ENCODE assay signal across 7 mouse cellular contexts in the genomic region with DNA sequence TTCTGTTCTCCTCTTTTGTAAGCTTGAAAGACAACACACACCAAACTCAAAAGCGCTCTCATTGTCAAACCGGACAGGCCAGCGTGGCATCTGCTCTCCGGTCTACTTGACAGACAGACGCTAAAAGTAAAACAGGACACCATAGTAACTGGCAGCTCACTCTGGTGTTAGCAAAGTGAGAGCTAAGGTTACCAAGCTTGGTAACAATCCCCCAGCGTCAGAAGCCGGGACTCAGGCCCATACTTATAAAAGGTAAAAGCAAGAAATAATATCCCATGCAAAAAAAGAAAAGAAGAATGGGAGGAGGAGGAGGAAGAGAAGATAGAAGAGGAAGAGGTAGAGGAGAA. TPM values are rescaled to one million over a fixed set of nuclear protein-coding genes. Genes with fewer than 3 reads are reported as not detected.
DNase-seq lines count a peak whose midpoint lies in the region; ATAC-seq and TF ChIP-seq lines count a peak whose summit lies in the region.

No protein-coding gene starts in this region.

- no peak for TF ChIP-seq CTCF in spleen, adult 2 months (IDR thresholded peaks at IDR 0.05; ENCODE audit: extremely low read depth, insufficient read depth, insufficient read length, insufficient replicate concordance)
- no peak for TF ChIP-seq CTCF in liver, postnatal 0 days (IDR thresholded peaks at IDR 0.05; ENCODE audit: low read depth)

- TF ChIP-seq EP300 in liver, postnatal 0 days (IDR thresholded peaks at IDR 0.05; ENCODE audit: low read depth) = no peak

- peak overlapping the region; percentile 58; the same call in 1 of the 2 replicates for H3K27ac ChIP-seq in spleen, adult 2 months (ENCODE audit: insufficient read depth, low read length)
- H3K27ac ChIP-seq in liver, postnatal 0 days (ENCODE audit: low read depth) = peak overlapping the region; percentile 35

- TF ChIP-seq POLR2A in spleen, adult 2 months (IDR thresholded peaks at IDR 0.05; ENCODE audit: low read depth, low read length) = no peak

- 15% methylated on average over 7 of the region's 7 CpGs for WGBS in spleen, adult 2 months
- WGBS in liver, postnatal 0 days (ENCODE audit: insufficient replicate concordance) = 4% methylated on average over 7 of the region's 7 CpGs

- H3K9ac ChIP-seq in liver, postnatal 0 days (replicated peaks) = no peak overlapping the region

- no peaks in the 10 kb centered on the region for H3K27me3 ChIP-seq in spleen, adult 2 months (ENCODE audit: control insufficient read depth, insufficient read depth, low read length)
- H3K27me3 ChIP-seq in liver, postnatal 0 days (ENCODE audit: insufficient read depth, low read length) = no peaks in the 10 kb centered on the region

- H3K4me3 ChIP-seq in spleen, adult 2 months (ENCODE audit: extremely low read depth, insufficient read depth, insufficient read length) = peak overlapping the region; percentile 14; the same call in 1 of the 2 replicates
- peak overlapping the region; percentile 19 for H3K4me3 ChIP-seq in liver, postnatal 0 days (ENCODE audit: low read depth, low read length)

- DNase-seq in spleen, adult 2 months (ENCODE audit: low read depth in 1 of 2, low spot score in 2 of 2) = no peak
- DNase-seq in spleen, postnatal 36 days (ENCODE audit: low spot score in 2 of 2) = no peak
- no peak for DNase-seq in liver, postnatal 0 days
- DNase-seq in embryo, embryonic 10.5 days (ENCODE audit: low spot score) = no peak
- DNase-seq in cerebellum, postnatal 14 days = no peak

- peak overlapping the region; percentile 56 for H3K4me2 ChIP-seq in liver, postnatal 0 days (ENCODE audit: low read depth, low read length)

- peaks cover 10% of the 10 kb centered on the region for H3K4me1 ChIP-seq in spleen, adult 2 months (ENCODE audit: control insufficient read depth, insufficient read depth, insufficient read length)
- peaks cover 4% of the 10 kb centered on the region for H3K4me1 ChIP-seq in liver, postnatal 0 days (ENCODE audit: insufficient read depth)

- H3K36me3 ChIP-seq in spleen, adult 2 months (ENCODE audit: control insufficient read depth, insufficient read depth, low read length) = no peaks in the 10 kb centered on the region
- H3K36me3 ChIP-seq in liver, postnatal 0 days (replicated peaks; ENCODE audit: insufficient read depth, low read length) = no peaks in the 10 kb centered on the region

- H3K9me3 ChIP-seq in liver, postnatal 0 days (ENCODE audit: low read length) = no peaks in the 10 kb centered on the region

- ATAC-seq in granulocyte monocyte progenitor cell, adult 5-6 weeks (replicated peaks; ENCODE audit: poor library complexity, severe bottlenecking) = peak; percentile 16; the same call in 1 of the 2 replicates
- no peak for ATAC-seq in liver, postnatal 0 days
- ATAC-seq in activated CD4-positive, CD25-positive, alpha-beta regulatory T cell, adult 4 months = no peak

RNA-seq across cellular contexts. Expression of a gene that starts 15.9 kb away (rescaled TPM):
- polyA plus RNA-seq in spleen, adult 2 months (2012; rRNA removed) = 4.5 and 5.1 TPM in 2 replicates
- total RNA-seq in granulocyte monocyte progenitor cell, adult 5-6 weeks (2014; fragmentation: Nextera tagmentation) = 0.60 and 0.84 TPM in 2 replicates
- 0.36 and 0.52 TPM in 2 replicates for total RNA-seq in granulocyte monocyte progenitor cell, adult 5-6 weeks (2017)
- 2.5 and 2.7 TPM in 2 replicates for polyA plus RNA-seq in liver, postnatal 0 days (2015; fragmentation: Nextera tagmentation; extraction: Ambion mirVana)
- polyA plus RNA-seq in activated CD4-positive, CD25-positive, alpha-beta regulatory T cell, adult 4 months (2017; shearing (Covaris generic)) = under 1 TPM; 0.38 to 0.66 TPM
